Comparison of ENCODE assay signal across 8 mouse cellular contexts in genomic region chr7:24133996-24134828, GRCm38 (mm10). TPM values are rescaled to one million over a fixed set of nuclear protein-coding genes. Genes with fewer than 3 reads are reported as not detected.
DNase-seq lines count a peak whose midpoint lies in the region; ATAC-seq lines count a peak whose summit lies in the region.

Gene Zfp235, plus strand, starts transcription at chr7:24134169.

- H3K4me3 ChIP-seq in intestine, embryonic 14.5 days (ENCODE audit: low read depth, low read length): peak within 1 kb of the TSS; percentile 74

- peaks cover 14% of the 10 kb centered on the region for H3K4me1 ChIP-seq in intestine, embryonic 14.5 days (replicated peaks; ENCODE audit: control insufficient read depth, insufficient read depth, low read length)

- H3K27me3 ChIP-seq in intestine, embryonic 14.5 days (replicated peaks; ENCODE audit: control insufficient read depth, insufficient read depth, low read length): no peaks in the 10 kb centered on the region

- peaks cover 29% of the 10 kb centered on the region for H3K36me3 ChIP-seq in intestine, embryonic 14.5 days (ENCODE audit: control insufficient read depth, insufficient read depth, low read length)

- DNase-seq in adrenal gland, adult (ENCODE audit: inconsistent age in 2 of 2, low spot score in 1 of 2): peak; percentile 90 to 96
- DNase-seq in embryo, embryonic 10.5 days (ENCODE audit: low spot score): peak; percentile 93
- DNase-seq in gastrocnemius, postnatal 14 days: peak; percentile 81
- DNase-seq in intestine, embryonic 14.5 days (ENCODE audit: low spot score): peak; percentile 87
- DNase-seq in left cerebral cortex, postnatal 14 days (ENCODE audit: low spot score in 2 of 2): peak; percentile 91 to 92
- peak; percentile 87 for DNase-seq in mesoderm, embryonic 11.5 days (ENCODE audit: low read depth, low spot score)
- peak; percentile 88 to 93 for DNase-seq in right cerebral cortex, postnatal 36 days (ENCODE audit: low spot score in 2 of 2)
- DNase-seq in yolk sac, embryonic 10.5 days (ENCODE audit: low spot score): peak; percentile 86

- ATAC-seq in intestine, embryonic 14.5 days (replicated peaks; ENCODE audit: low FRiP score, low TSS enrichment, low read depth): peak; percentile 92

- H3K9ac ChIP-seq in intestine, embryonic 14.5 days (ENCODE audit: low read length): peak within 1 kb of the TSS; percentile 71

- no peaks in the 10 kb centered on the region for H3K9me3 ChIP-seq in intestine, embryonic 14.5 days (ENCODE audit: control insufficient read depth, low read length)

- intact Hi-C loops in gastrocnemius, postnatal 14 days (cut with DNase I; ENCODE audit: low total_unique reads): loop anchor here (10.0 kb wide), 1 partner anchor 121 kb away; the partner anchor contains the start of gene Zfp108
- intact Hi-C loops in left cerebral cortex, postnatal 14 days (cut with DNase I): loop anchor here (5.0 kb wide), 2 partner anchors 123 to 143 kb away; no protein-coding TSS in a partner anchor

- 3% methylated on average over 32 of the region's 32 CpGs for WGBS in intestine, embryonic 14.5 days

- H3K4me2 ChIP-seq in intestine, embryonic 14.5 days (ENCODE audit: low read length): peak within 1 kb of the TSS; percentile 90

- H3K27ac ChIP-seq in intestine, embryonic 14.5 days (ENCODE audit: low read depth): 0 out of 2 replicates have a peak within 1 kb of the TSS, but pooled peaks have one; percentile 1

RNA-seq across cellular contexts. Expression of gene Zfp235, which starts in this region (rescaled TPM):
- 1 to 10 TPM; 3.8 to 4.0 TPM for total RNA-seq in gastrocnemius, postnatal 14 days (2021)
- polyA plus RNA-seq in intestine, embryonic 14.5 days (2014; fragmentation: Nextera tagmentation; extraction: Ambion mirVana): 16.5 and 19.4 TPM in 2 replicates
- 10 to 100 TPM; 20.2 to 22.8 TPM for total RNA-seq in left cerebral cortex, postnatal 14 days (2021)

Comparison
In these comparisons a context has a peak if more than half of its experiments do, and no peak if none do; other contexts are left out.
1. Peak in every context shown above with its lines: DNase-seq, ATAC-seq, H3K4me3 ChIP-seq and H3K27ac ChIP-seq.
2. RNA of gene Zfp235 (total RNA-seq): 20.2 to 22.8 TPM in left cerebral cortex, postnatal 14 days; 3.8 to 4.0 TPM in gastrocnemius, postnatal 14 days; every median in the first group is over 4 times any median in the second.